Mouse (Mus musculus): Measurements from ENCODE around the gene Adap1.
"Not testable (repeated sequence)": the region's sequence is repeated elsewhere in the genome, so short reads cannot be mapped to it uniquely, and the experiment has no call there.

Gene Adap1

GRCm38 (mm10) chr5:139351134-139351533, 25.7 kb upstream of the Adap1 start, which contains the start of gene Cox19:
Cox19 (minus strand) TSS chr5:139351418.
- no peak for DNase-seq (ENCODE audit: extremely low spot score)

- DNase-seq (ENCODE audit: extremely low spot score), result no peak
These were observed 24.3 kb upstream of the Adap1 start for GRCm38 (mm10) chr5:139349713-139350112.

DNA sequence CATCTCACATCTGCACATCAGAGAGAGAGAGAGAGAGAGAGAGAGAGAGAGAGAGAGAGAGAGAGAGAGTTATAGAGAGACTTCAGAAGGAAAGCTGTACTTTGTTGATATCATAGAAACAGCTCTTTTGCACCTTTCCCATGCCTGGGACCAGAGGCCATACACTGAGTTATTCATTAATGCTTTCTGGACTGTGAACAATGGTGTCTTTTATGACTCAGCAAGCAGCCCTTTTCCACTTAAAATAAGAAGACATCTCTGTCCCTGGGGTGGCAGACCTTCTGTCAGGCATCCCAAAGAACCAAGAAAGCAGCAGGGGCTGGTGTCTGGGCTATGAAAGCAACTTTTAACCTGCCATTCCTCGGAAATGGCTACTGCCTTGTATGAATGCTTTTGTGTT, 21.8 kb upstream of the Adap1 start:
- DNase-seq (ENCODE audit: extremely low spot score), result no peak

DNA sequence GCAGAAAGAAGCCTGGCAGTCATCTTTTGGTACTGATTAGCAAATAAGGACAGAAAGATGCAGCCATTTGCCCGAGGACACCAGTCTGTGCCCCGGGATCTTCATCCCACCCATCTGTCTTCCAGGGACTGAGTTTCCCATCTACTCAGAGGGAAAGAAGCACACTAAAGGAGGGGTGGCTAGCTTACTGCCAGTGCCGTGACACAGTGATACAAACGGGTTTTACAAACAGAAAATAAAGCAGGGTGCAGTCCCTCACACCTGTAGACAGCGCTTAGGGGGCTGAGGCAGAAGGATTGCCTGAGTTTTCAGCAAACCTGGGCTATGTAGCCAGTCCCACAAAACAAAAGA, 19.9 kb upstream of the Adap1 start:
- no peak for DNase-seq (ENCODE audit: extremely low spot score)

DNA sequence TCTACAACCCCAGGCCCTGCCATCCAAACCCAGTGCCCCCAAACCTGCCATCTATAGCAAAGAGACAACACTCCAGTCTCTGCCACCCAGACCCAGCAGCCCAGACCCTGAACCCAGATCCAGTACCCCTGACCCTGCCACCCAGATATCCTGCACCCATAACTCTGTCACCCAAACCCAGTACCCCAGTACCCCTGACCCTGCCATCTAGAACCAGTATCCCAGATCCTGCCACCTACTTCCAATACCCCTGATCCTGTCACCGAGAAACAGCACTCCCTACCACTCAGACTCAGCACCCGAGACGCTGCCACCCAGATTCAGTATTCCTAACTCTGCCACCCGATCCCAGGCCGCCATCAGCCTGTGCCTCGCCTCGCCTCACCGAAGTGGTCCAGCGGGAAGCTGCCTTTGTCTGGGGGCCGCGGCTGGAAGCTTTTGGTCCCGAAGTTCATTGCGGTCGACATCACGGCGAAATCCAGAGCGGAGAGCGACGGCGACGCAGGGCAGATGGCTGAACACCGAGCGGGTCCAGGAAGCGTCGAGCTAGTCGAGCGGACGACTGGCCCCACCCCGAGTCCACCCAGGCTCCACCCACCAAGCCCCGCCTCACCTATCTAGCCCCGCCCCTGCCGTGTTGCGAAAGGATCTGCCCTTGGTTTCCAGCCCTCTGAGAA, 19.4 kb upstream of the Adap1 start:
- peak; percentile 96 for DNase-seq (ENCODE audit: extremely low spot score)

DNA sequence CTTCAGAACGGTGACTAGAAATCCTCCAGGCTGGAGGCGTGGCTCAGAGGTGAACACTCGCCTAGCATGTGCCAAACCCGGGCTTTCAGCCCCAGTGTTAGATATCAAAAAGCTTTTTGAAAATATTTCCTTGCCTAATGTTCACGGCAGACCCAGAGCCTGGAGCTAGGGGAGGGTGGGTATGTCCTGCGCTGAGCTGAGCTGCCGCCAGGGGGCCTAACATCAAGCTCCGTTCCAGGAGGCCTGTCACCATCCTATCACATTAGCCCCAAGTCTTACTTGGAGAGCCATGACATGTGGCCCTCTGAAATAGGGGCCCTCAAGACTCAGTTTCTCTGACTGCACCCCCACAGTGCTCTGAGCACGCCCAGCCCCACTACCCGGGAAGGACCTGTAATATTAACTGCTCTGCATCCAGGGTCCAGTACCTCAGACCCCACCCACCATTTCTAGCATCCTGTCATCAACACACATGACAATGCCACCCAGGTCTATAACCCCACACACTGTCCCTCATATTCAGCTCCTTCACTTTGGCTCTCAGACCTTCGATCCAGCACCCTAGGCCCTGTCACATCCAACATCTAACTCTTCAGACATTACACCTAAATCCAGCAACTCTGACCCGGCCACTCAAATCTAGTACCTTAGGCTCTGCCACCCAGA, 18.7 kb upstream of the Adap1 start:
- DNase-seq (ENCODE audit: extremely low spot score), result peak; percentile 81

DNA sequence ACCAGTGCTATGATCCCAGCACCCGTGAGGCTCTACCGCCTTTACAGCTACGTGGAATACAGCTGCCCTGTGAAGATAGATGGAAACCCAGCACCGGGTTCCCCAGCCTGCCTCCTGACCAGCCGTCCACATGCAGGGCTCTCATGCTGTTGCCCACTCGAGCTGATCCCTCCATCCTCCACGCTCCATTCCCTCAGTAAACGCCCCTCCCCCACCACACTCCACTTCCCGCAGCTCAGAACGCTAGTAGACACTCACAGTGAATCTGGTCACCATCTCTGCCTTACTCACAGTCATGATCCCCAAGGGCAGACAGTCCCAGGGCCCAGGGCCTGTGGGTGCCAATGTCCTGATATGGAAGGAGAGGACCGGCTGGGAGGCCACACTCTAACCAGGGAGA, 13.5 kb upstream of the Adap1 start:
- no peak for DNase-seq (ENCODE audit: extremely low spot score)

- DNase-seq (ENCODE audit: extremely low spot score), result no peak
These were observed 13.0 kb upstream of the Adap1 start for GRCm38 (mm10) chr5:139338403-139338802.

GRCm38 (mm10) chr5:139337826-139338370, 12.5 kb upstream of the Adap1 start:
- DNase-seq (ENCODE audit: extremely low spot score), result no peak

DNA sequence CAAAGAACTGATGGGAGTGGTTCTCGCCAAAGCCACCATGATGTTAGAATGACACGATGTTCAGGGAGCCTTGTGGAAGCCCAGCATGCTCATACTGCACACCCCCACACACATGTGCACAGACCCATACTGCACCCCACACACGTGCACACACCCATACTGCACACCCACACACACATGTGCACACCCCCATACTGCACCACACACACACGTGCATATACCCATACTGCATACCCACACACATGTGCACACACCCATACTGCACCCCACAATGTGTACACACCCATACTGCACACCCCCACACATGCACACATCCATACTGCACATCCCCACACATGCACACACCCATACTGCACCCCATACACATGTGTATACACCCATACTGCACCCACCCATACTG, 10.2 kb upstream of the Adap1 start:
- no peak for DNase-seq (ENCODE audit: extremely low spot score)

DNA sequence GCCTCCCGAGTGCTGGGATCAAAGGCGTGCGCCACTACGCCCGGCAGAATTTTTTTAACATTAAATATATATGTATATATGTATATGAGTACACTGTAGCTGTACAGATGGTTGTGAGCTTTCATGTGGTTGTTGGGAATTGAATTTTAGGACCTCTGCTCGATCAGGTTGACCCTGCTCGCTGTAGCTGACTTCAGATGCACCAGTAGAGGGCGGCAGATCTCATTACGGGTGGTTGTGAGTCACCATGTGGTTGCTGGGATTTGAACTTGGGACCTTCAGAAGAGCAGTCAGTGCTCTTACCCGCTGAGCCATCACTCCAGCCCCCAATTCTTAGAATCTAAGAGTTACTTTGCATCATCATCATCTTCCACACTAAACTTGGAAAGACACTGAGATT, 9.0 kb upstream of the Adap1 start:
- not testable (repeated sequence) for DNase-seq (ENCODE audit: extremely low spot score)

GRCm38 (mm10) chr5:139333301-139334013, 8.0 kb upstream of the Adap1 start:
- DNase-seq (ENCODE audit: extremely low spot score), result no peak

DNA sequence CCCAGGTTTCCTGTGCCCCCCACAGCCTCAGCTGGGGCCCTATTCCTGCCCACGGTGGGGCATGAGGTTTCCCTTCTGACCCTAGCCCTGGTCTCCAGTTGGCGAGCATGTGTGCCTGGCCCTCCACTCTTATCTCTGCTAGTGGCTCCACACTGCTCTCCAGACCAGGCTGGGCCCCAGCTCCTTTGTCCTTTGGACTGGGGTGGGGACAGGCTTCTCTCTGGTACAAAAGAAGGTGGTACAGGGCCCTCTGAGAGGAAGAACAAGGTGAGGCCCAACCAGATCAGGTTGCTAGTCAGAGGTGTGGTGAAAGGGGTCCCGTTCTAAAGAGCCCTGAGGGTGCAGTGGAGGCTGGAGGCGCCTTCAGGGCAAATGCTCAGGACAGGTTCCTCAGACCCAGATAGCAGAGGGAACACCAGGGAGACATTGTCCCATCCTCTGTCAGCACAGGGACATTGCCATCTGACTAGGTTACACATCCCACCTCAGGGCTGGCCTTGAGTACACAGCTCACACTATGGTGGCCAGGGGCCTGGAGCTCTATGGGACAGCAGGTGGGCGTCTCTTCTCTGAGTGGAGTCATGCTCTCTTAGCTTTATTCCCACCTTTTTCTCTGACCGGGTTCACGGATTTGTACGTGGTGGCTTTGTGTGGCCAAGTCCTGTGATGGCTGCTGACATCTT, 7.3 kb upstream of the Adap1 start:
- no peak for DNase-seq (ENCODE audit: extremely low spot score)

DNA sequence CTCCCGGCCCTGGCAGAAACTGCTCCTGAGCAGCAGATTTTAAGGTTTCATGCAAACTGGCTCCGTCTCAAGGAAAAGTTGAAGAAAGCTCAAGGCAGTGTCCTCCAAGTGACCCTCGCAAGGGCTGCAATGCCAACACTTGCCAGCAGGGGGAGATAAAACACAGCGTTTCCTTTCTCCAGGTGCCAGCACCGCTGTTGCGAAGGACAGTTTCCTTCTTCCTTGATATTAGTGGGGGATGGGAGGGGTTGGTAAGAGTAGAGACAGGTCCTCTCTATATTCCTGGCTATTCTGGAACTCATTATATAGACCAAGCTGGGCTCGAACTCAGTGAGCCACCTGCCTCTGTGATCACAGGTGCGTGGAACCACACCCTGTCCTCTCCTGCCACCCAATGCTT, 6.3 kb upstream of the Adap1 start:
- DNase-seq (ENCODE audit: extremely low spot score), result peak; percentile 73

GRCm38 (mm10) chr5:139330766-139331165, 5.3 kb upstream of the Adap1 start:
- no peak for DNase-seq (ENCODE audit: extremely low spot score)

GRCm38 (mm10) chr5:139327634-139328020, 2.2 kb upstream of the Adap1 start:
- DNase-seq (ENCODE audit: extremely low spot score), result no peak

GRCm38 (mm10) chr5:139326986-139327633, 1.7 kb upstream of the Adap1 start:
- no peak for DNase-seq (ENCODE audit: extremely low spot score)

- DNase-seq (ENCODE audit: extremely low spot score), result no peak
These were observed 782 bp upstream of the Adap1 start for GRCm38 (mm10) chr5:139326111-139326696.

DNA sequence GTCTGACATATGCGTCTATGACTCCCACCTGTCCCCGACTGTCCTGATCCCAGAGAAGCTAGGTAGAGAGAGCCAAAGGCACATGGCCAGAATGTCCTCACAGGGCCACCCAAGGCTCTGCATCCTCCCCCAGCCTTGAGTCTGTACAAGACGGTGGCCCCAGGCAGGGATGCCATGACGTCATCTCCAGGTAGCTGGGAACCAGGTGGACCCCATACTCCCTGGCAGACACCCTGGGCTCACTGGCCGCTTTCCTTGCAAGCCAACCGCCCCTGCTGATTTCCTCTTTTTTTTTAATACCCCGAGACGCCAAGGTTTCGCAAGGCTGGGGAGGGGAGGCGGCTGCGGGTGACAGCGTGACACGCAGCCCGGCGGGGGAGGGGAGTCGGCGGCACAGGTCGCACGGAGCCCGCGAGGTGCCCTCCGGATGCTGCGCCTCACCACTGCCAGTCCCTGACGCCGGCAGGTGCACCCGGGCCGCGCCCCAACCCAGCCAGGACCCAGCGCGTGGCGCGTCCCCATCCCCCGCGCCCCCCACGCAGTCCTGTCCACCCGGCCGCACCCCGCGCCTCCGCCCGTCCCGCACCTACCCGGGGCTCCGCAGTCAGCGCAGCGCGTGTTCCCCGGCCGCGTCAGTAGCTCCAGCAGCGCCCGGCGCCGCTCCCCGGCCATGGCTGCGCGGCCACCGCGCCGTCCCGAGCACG, 579 bp downstream of the Adap1 start:
- DNase-seq (ENCODE audit: extremely low spot score), result no peak

- DNase-seq (ENCODE audit: extremely low spot score), result no peak
These were observed 1.4 kb downstream of the Adap1 start for GRCm38 (mm10) chr5:139324045-139324491.
